Mouse (Mus musculus): Measurements from ENCODE around the gene Cyp2c67. TPM values are rescaled to one million over a fixed set of nuclear protein-coding genes. Genes with fewer than 3 reads are reported as not detected.
"Not testable (repeated sequence)": the region's sequence is repeated elsewhere in the genome, so short reads cannot be mapped to it uniquely, and the experiment has no call there.

Cyp2c67 gene
- polyA plus RNA-seq (2015; fragmentation: Nextera tagmentation; extraction: Ambion mirVana), result not detected in 2 replicates

GRCm38 (mm10) chr19:39648938-39649337 lies at the start of gene Cyp2c67:
Cyp2c67 (minus strand) TSS chr19:39649051.
- H3K9me3 ChIP-seq, result peaks cover 11% of the 10 kb centered on the region; the same call in 1 of the 2 replicates
- ATAC-seq (ENCODE audit: low FRiP score), result no peak
- 96% methylated on average over 1 of the region's 1 CpGs for WGBS
- no peaks in the 10 kb centered on the region for H3K4me1 ChIP-seq (replicated peaks)
- H3K4me2 ChIP-seq, result no peak within 1 kb of the TSS
- no peak within 1 kb of the TSS for H3K27ac ChIP-seq
- no peaks in the 10 kb centered on the region for H3K36me3 ChIP-seq
- H3K9ac ChIP-seq, result no peak within 1 kb of the TSS
- H3K4me3 ChIP-seq, result no peak within 1 kb of the TSS
- H3K27me3 ChIP-seq, result no peaks in the 10 kb centered on the region

- H3K9ac ChIP-seq; H3K27ac ChIP-seq; H3K27me3 ChIP-seq; H3K9me3 ChIP-seq; H3K36me3 ChIP-seq; ATAC-seq (ENCODE audit: low FRiP score); H3K4me2 ChIP-seq; H3K4me3 ChIP-seq; H3K4me1 ChIP-seq (replicated peaks): not testable (repeated sequence)
Measured at GRCm38 (mm10) chr19:39665650-39666049, 16.8 kb upstream of the Cyp2c67 start.

- WGBS, result 48% methylated on average over 1 of the region's 1 CpGs
- no peak overlapping the region for H3K4me3 ChIP-seq
- no peak for ATAC-seq (ENCODE audit: low FRiP score)
- no peaks in the 10 kb centered on the region for H3K4me1 ChIP-seq (replicated peaks)
- no peak overlapping the region for H3K4me2 ChIP-seq
- H3K27ac ChIP-seq, result no peak overlapping the region
- H3K36me3 ChIP-seq, result no peaks in the 10 kb centered on the region
- H3K9ac ChIP-seq, result no peak overlapping the region
- H3K9me3 ChIP-seq, result peaks cover 4% of the 10 kb centered on the region; the same call in 1 of the 2 replicates
- H3K27me3 ChIP-seq, result no peaks in the 10 kb centered on the region
Measured at GRCm38 (mm10) chr19:39652381-39652780, 3.5 kb upstream of the Cyp2c67 start.

GRCm38 (mm10) chr19:39647519-39647918 lies 1.3 kb downstream of the Cyp2c67 start:
- ATAC-seq (ENCODE audit: low FRiP score), result no peak
- no peaks in the 10 kb centered on the region for H3K36me3 ChIP-seq
- no peak overlapping the region for H3K9ac ChIP-seq
- no peak overlapping the region for H3K27ac ChIP-seq
- peaks cover 11% of the 10 kb centered on the region; the same call in 1 of the 2 replicates for H3K9me3 ChIP-seq
- H3K4me1 ChIP-seq (replicated peaks), result no peaks in the 10 kb centered on the region
- 93% methylated on average over 9 of the region's 9 CpGs for WGBS
- no peak overlapping the region for H3K4me2 ChIP-seq
- H3K27me3 ChIP-seq, result no peaks in the 10 kb centered on the region
- no peak overlapping the region for H3K4me3 ChIP-seq

- not testable (repeated sequence) for H3K4me3 ChIP-seq; H3K4me1 ChIP-seq (replicated peaks); H3K27me3 ChIP-seq; H3K9ac ChIP-seq; H3K4me2 ChIP-seq; H3K36me3 ChIP-seq; ATAC-seq (ENCODE audit: low FRiP score); H3K27ac ChIP-seq
- WGBS, result 90% methylated on average over 7 of the region's 7 CpGs
- peaks cover 11% of the 10 kb centered on the region; the same call in 1 of the 2 replicates for H3K9me3 ChIP-seq
Measured at GRCm38 (mm10) chr19:39644551-39644950, 4.3 kb downstream of the Cyp2c67 start.

Other genes with a start within 250 kb of the Cyp2c67 start
- gene Cyp2c38, start 186.0 kb downstream of the Cyp2c67 start, polyA plus RNA-seq (2015; fragmentation: Nextera tagmentation; extraction: Ambion mirVana), result not detected in 2 replicates
- not detected in 2 replicates for gene Cyp2c39, start 138.2 kb downstream of the Cyp2c67 start, polyA plus RNA-seq (2015; fragmentation: Nextera tagmentation; extraction: Ambion mirVana)
- not detected in 2 replicates for gene Cyp2c68, start 92.0 kb upstream of the Cyp2c67 start, polyA plus RNA-seq (2015; fragmentation: Nextera tagmentation; extraction: Ambion mirVana)
- not detected in 2 replicates for gene Cyp2c40, start 163.8 kb upstream of the Cyp2c67 start, polyA plus RNA-seq (2015; fragmentation: Nextera tagmentation; extraction: Ambion mirVana)
- not detected in 2 replicates for gene Cyp2c69, start 237.7 kb upstream of the Cyp2c67 start, polyA plus RNA-seq (2015; fragmentation: Nextera tagmentation; extraction: Ambion mirVana)

All from hindbrain, embryonic 13.5 days (tissue).